Mouse (Mus musculus) left cerebral cortex, postnatal 10 days (tissue): ENCODE data around the gene 9130023H24Rik. TPM values are rescaled to one million over a fixed set of nuclear protein-coding genes. Genes with fewer than 3 reads are reported as not detected.

Experiments used
- DNase-seq, 2 experiments: peaks; one replicate each; pipeline ENCODE4 v3.0.0; 2021 to 2022; ENCODE audit warnings: low spot score in 2 of 2, mixed read lengths in 1 of 2; ENCODE audit errors: extremely low spot score in 1 of 2
- intact Hi-C: fragments of 180-260 bp; cut with DNase I; formaldehyde crosslinking; loops from one replicate; pipeline ENCODE4 v1.15.1; 2025
- total RNA-seq, 2 experiments: library from RNA; stranded (reverse); gene quantifications; 2 replicates each; pipeline ENCODE4 v1.2.3; 2021

Gene 9130023H24Rik
- total RNA-seq, 2 experiments from 2014 or later, result 3.8 to 4.1 TPM

DNA sequence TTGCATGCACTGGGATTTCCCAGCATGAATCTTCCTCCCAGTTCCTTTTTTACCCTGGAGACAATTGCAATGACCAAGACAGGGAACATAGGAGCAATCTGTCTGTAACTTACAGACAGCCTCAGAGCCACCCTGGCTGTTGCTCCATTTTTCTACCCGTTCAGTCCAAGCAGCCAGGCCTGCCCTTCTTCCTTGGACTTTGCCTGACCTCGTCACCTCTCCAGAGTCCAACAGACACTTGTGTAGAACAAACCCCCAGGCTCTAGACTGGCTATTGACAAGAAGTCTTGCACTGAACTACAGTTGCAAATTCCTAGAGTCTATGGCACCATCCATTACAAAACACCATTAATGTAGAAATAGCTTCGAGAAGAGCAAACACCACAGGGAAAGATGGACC is 28.0 kb downstream of the 9130023H24Rik start:
- intact Hi-C loops, result loop anchor here (2.0 to 5.0 kb wide), 2 partner anchors 105 to 228 kb away; no protein-coding TSS in a partner anchor
- DNase-seq, result no peak

DNA sequence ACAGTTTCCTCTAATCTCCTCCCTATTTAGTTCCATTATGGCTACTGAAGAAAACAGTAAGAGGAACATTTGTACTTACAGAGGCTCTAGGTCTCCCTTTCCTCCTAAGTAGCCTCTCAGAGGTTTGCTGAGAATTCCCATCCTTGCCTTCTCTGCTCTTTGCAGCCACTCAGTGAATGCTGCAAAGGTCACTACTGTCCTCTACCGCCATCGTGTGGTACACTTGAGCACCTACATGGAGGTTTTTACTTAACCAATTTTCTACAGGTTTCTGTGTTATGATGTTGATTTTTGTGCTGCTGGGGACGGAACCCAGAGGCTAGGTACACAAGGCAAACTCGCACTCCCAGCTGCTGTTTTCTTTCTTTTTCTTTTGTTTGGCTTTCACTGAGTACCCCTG is 29.6 kb downstream of the 9130023H24Rik start:
- DNase-seq, result peak; percentile 60
- intact Hi-C loops, result loop anchor here (2.0 to 5.0 kb wide), 2 partner anchors 103 to 226 kb away; no protein-coding TSS in a partner anchor

DNA sequence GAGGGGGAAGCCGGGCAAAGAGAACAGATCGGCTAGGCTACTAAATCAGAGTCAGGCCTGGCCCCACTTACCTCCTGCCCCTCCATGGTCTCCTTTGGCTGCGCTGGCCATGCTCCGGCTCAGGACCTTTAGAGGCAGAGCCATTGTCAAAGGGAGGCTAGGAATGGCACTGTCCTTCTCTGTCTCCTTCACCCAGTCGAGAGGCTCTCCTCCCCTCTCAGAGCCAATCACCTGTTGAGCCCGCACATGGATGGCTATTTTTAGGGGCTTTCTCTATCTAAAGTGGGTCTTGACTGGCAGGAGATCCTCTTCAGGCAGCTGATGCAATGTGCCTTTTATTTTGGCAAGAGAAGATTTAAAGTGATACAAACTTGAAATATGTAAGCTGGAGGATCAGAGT is 31.7 kb downstream of the 9130023H24Rik start, which contains the start of gene Cox6a2:
Cox6a2 (minus strand) TSS at position 236 of the 400 bp plus-strand sequence.
- no peak for DNase-seq
- intact Hi-C loops, result loop anchor here (5.0 kb wide), 1 partner anchor 224 kb away; no protein-coding TSS in a partner anchor

DNA sequence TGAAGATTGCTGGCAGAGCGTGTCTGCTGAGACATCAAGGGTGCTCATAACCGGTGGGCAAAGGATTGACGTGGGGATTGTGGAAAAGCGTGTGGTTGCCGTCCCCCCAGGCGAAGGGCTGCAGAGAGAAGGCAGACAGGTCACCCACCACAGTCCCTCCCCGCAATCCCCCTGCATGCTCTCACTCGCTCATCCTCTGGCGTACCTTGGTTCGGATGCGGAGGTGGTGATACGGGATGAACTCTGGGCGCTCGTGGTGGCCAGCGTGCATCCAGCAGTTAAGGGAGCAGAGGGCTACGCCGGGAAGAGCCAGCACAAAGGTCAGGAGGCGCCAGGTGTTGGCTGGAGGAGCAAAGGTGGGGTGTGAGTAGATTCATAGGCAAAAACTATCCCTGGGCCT is 32.1 kb downstream of the 9130023H24Rik start:
- DNase-seq, result no peak
- intact Hi-C loops, result loop anchor here (5.0 kb wide), 1 partner anchor 223 kb away; no protein-coding TSS in a partner anchor

DNA sequence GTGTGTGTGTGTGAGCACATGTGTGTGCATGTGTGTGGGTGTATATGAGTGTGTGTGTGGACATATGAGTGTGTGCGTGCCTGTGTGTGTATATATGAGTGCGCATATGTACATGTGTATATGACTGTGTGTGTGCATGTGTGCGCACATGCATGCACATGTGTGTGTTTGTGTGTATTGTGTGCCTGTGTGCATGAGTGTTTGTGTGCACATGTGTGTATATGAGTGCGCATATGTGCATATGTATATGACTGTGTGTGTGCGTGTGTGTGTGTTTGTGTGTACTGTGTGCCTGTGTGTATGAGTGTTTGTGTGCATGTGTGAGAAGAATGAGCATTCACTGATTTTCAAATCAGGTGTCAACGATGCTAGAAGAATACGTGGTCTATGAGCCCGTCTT is 33.7 kb downstream of the 9130023H24Rik start:
- intact Hi-C loops, result no loop called here
- DNase-seq, result no peak

DNA sequence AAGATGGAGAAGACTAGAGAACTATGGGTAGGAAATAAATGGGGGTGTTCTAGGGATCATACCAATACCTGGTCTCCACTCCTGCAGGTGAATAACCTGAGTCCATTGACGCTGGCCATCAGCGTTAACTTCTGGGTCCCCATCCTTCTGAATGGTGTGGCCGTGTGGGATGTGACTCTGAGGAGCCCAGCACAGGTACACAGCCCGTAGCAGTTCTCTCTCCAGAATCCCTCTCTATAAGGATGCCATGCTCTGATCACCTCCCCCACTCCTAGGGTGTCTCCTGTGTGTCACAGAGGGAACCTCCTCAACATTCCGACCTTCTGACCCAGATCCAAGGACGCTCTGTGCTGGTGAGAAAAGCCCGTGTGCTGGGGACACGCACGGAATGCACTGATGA is 34.8 kb downstream of the 9130023H24Rik start:
- DNase-seq, result no peak
- intact Hi-C loops, result no loop called here

DNA sequence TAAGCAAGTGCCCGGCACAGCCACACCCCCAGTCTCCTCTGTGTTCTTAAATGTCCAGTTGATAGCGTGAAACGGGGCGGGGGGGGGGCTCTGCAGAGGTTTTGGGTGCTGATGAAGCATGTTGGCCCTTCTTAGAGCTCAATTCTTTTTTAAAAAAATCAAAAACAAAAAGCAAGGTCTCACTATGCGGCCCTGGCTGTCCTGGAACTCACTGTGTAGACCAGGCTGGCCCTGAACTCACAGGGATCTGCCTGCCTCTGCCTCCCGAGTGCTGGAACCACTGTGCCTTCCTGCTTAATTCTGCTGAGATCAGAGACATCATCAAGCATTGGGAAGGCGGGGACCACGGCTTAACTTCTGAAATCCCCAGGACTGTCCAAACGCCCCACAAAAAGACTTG is 36.2 kb downstream of the 9130023H24Rik start:
- intact Hi-C loops, result no loop called here
- no peak for DNase-seq

Other genes starting within 250 kb of the 9130023H24Rik start
- gene Pycard, start 244.2 kb downstream of the 9130023H24Rik start, total RNA-seq, result 1 to 10 TPM; 3.7 to 5.5 TPM
- gene Trim72, start 234.1 kb downstream of the 9130023H24Rik start, total RNA-seq, result under 1 TPM; 0.39 to 0.62 TPM
- 1 to 10 TPM; 8.5 to 8.7 TPM for gene Itgam, start 175.4 kb downstream of the 9130023H24Rik start, total RNA-seq
- gene Gm49368, start 175.3 kb downstream of the 9130023H24Rik start, total RNA-seq, result under 1 TPM in 1 of 2 experiments, not detected in 1; 0.09 TPM
- gene Itgax, start 108.5 kb downstream of the 9130023H24Rik start, total RNA-seq, result under 1 TPM in 1 of 2 experiments, not detected in 1; 0.30 TPM
- gene Itgad, start 83.7 kb downstream of the 9130023H24Rik start, total RNA-seq, result under 1 TPM; 0.14 to 0.17 TPM
- gene Cox6a2, start 31.6 kb downstream of the 9130023H24Rik start, total RNA-seq, result 1 to 10 TPM; 8.8 to 9.4 TPM
- gene Armc5, start 689 bp downstream of the 9130023H24Rik start, total RNA-seq, result 10 to 100 TPM; 10.8 to 11.5 TPM
- gene Tgfb1i1, start 8.8 kb upstream of the 9130023H24Rik start, total RNA-seq, result 10 to 100 TPM; 33.0 to 35.9 TPM
- not detected for gene Slc5a2, start 27.6 kb upstream of the 9130023H24Rik start, total RNA-seq
- 10 to 100 TPM; 25.1 to 25.4 TPM for gene BC017158, start 60.1 kb upstream of the 9130023H24Rik start, total RNA-seq
- 10 to 100 TPM; 46.4 to 50.8 TPM for gene Rgs10, start 180.7 kb upstream of the 9130023H24Rik start, total RNA-seq
- gene Tial1, start 223.7 kb upstream of the 9130023H24Rik start, total RNA-seq, result 100 to 1,000 TPM; 104 to 106 TPM